Mouse (Mus musculus) heart, embryonic 14.5 days (tissue): ENCODE data around the gene Zfp46. TPM values are rescaled to one million over a fixed set of nuclear protein-coding genes. Genes with fewer than 3 reads are reported as not detected.

ENCODE experiments used
- ATAC-seq: fragments of 200-750 bp; cut with Nextera tagmentation; 2 replicates; pipeline ENCODE4 v1.8.0; 2017; ENCODE audit warnings: low read depth, moderate TSS enrichment; ENCODE audit not compliant: insufficient number of reproducible peaks, insufficient read depth, low FRiP score
- H3K27ac ChIP-seq, 2 experiments: fragments of 200-500 bp in 1 of 2; fragments of 300-500 bp in 1 of 2; sonication (generic) in 1 of 2; replicated peaks in 1 of 2; 2 replicates each; pipeline ENCODE4 v1.5.1; 2012 to 2014; ENCODE audit warnings: low read depth in 2 of 2, low read length in 2 of 2, control low read depth in 1 of 2, mild to moderate bottlenecking in 1 of 2, mixed read lengths in 1 of 2; ENCODE audit not compliant: control insufficient read depth in 1 of 2, insufficient read depth in 1 of 2
- H3K27me3 ChIP-seq: fragments of 300-500 bp; sonication (generic); 2 replicates; pipeline ENCODE4 v1.6.1; 2014; ENCODE audit warnings: mild to moderate bottlenecking, low read length, control low read depth; ENCODE audit not compliant: control insufficient read depth, insufficient read depth
- H3K36me3 ChIP-seq: fragments of 300-500 bp; sonication (generic); 2 replicates; pipeline ENCODE4 v1.6.1; 2014; ENCODE audit warnings: mild to moderate bottlenecking, control low read depth, low read length, mixed read lengths; ENCODE audit not compliant: control insufficient read depth, insufficient read depth
- H3K4me1 ChIP-seq, 2 experiments: fragments of 200-500 bp in 1 of 2; fragments of 300-500 bp in 1 of 2; sonication (generic) in 1 of 2; 2 replicates each; pipeline ENCODE4 v1.6.1; 2012 to 2014; ENCODE audit warnings: low read length in 2 of 2, control low read depth in 1 of 2, mixed read lengths in 1 of 2; ENCODE audit not compliant: control insufficient read depth in 2 of 2, insufficient read depth in 2 of 2
- H3K4me2 ChIP-seq: fragments of 300-500 bp; sonication (generic); 2 replicates; pipeline ENCODE4 v1.6.1; 2014; ENCODE audit warnings: mild to moderate bottlenecking, low read length
- H3K4me3 ChIP-seq, 2 experiments: fragments of 200-500 bp in 1 of 2; fragments of 300-500 bp in 1 of 2; sonication (generic) in 1 of 2; 2 replicates each; pipeline ENCODE4 v1.5.1; 2012 to 2014; ENCODE audit warnings: low read length in 2 of 2, mild to moderate bottlenecking in 2 of 2, control low read depth in 1 of 2, low read depth in 1 of 2, moderate library complexity in 1 of 2; ENCODE audit not compliant: control insufficient read depth in 1 of 2, insufficient read depth in 1 of 2
- H3K9ac ChIP-seq: fragments of 300-500 bp; sonication (generic); 2 replicates; pipeline ENCODE4 v1.6.1; 2014; ENCODE audit warnings: mild to moderate bottlenecking, low read length
- H3K9me3 ChIP-seq: fragments of 300-500 bp; sonication (generic); 2 replicates; pipeline ENCODE4 v1.6.1; 2016; ENCODE audit warnings: low read length, control low read depth; ENCODE audit not compliant: control insufficient read depth
- WGBS: fragments of 180-500 bp; shearing (Covaris S2); extraction: QIAGEN DNeasy Blood & Tissue Kit; methylation state at CpG from one replicate; pipeline ENCODE4 v1.1.7; 2014; 5-methylcytosine and 5-hydroxymethylcytosine counted together
- polyA plus RNA-seq: library from polyadenylated mRNA; unstranded; fragments of >200 nt; fragmentation: Nextera tagmentation; extraction: Ambion mirVana; gene quantifications from 2 replicates; pipeline ENCODE4 v1.2.1, GENCODE M21; 2014

Gene Zfp46
- polyA plus RNA-seq, 1 experiment from 2014 or later = 23.1 TPM

- H3K4me3 ChIP-seq = no peak overlapping the region
- H3K9ac ChIP-seq = no peak overlapping the region
- H3K4me1 ChIP-seq = peaks cover 11 to 15% of the 10 kb centered on the region in 2 experiments; a peak in 3 of 4 replicates
- no peaks in the 10 kb centered on the region for H3K9me3 ChIP-seq
- no peak for ATAC-seq
- H3K27me3 ChIP-seq = no peaks in the 10 kb centered on the region
- H3K4me2 ChIP-seq = no peak overlapping the region
- 96% methylated on average over 4 of the region's 4 CpGs for WGBS
- H3K36me3 ChIP-seq = peaks cover 7% of the 10 kb centered on the region; the same call in 1 of the 2 replicates
- H3K27ac ChIP-seq = no peak overlapping the region
Measured at GRCm38 (mm10) chr4:136263555-136263954, 20.9 kb upstream of the Zfp46 start.

DNA sequence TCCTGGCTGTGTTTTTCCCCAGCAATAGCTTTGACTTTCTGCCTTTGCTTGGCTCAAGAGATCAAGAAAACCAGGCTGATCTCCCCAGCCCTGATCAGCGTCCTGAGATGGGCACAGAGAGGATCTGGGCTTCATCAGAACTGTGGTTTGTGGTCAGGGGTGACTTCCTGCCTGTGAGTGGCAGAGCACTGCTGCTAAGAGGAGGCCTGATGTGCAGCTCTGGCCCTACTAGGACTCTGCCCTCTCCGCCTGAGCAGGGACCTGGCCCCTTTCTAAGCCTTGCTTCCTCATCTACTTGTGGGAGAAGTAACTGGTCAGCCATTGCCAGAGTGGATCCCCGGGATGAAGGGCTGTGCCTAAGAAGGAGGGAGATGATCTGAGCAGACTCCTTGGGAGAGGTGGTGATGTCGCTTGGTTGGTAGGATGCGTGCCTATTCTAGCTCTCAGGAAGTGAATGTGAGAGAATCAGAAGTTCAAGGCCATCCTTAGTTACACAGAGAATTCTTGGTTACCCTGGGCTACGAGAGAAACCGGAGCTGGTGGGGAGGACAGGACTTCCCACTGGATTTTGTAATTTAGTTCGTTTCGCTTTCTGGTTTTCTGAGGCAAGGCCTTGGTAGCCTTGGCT lies 17.7 kb upstream of the Zfp46 start:
- Histone ChIP-seq H3K9ac (no peak overlapping the region), H3K4me3 (no peak overlapping the region), H3K27ac (no peak overlapping the region), H3K4me2 (no peak overlapping the region), H3K4me1 (peaks cover 4 to 5% of the 10 kb centered on the region in 2 experiments; a peak in 2 of 4 replicates), H3K36me3 (peaks cover 3% of the 10 kb centered on the region; the same call in 1 of the 2 replicates), H3K27me3 (no peaks in the 10 kb centered on the region), H3K9me3 (no peaks in the 10 kb centered on the region)
- no peak for ATAC-seq
- 78% methylated on average over 9 of the region's 9 CpGs for WGBS

- H3K4me2 ChIP-seq = no peak overlapping the region
- no peaks in the 10 kb centered on the region for H3K27me3 ChIP-seq
- no peak overlapping the region for H3K4me3 ChIP-seq
- peaks cover 15% of the 10 kb centered on the region for H3K9me3 ChIP-seq
- H3K4me1 ChIP-seq = no peaks in the 10 kb centered on the region
- peaks cover 8% of the 10 kb centered on the region; the same call in 1 of the 2 replicates for H3K36me3 ChIP-seq
- ATAC-seq = no peak
- WGBS = 96% methylated on average over 1 of the region's 1 CpGs
- H3K9ac ChIP-seq = no peak overlapping the region
- no peak overlapping the region for H3K27ac ChIP-seq
Measured at GRCm38 (mm10) chr4:136268912-136269311, 15.6 kb upstream of the Zfp46 start.

- Histone ChIP-seq H3K4me1 (no peaks in the 10 kb centered on the region), H3K9me3 (peaks cover 15% of the 10 kb centered on the region), H3K4me3 (no peak overlapping the region), H3K27me3 (no peaks in the 10 kb centered on the region), H3K4me2 (no peak overlapping the region), H3K9ac (no peak overlapping the region), H3K27ac (no peak overlapping the region), H3K36me3 (peaks cover 21% of the 10 kb centered on the region; the same call in 1 of the 2 replicates)
- WGBS = 68% methylated on average over 8 of the region's 8 CpGs
- no peak for ATAC-seq
Measured at GRCm38 (mm10) chr4:136270648-136271047, 13.8 kb upstream of the Zfp46 start.

- Histone ChIP-seq H3K4me3 (no peak overlapping the region), H3K4me1 (peaks cover 15 to 26% of the 10 kb centered on the region in 2 experiments), H3K4me2 (no peak overlapping the region), H3K27me3 (no peaks in the 10 kb centered on the region), H3K27ac (no peak overlapping the region), H3K36me3 (no peaks in the 10 kb centered on the region), H3K9ac (0 out of 2 replicates have a peak overlapping the region, but pooled peaks have one; percentile 27), H3K9me3 (no peaks in the 10 kb centered on the region)
- 72% methylated on average over 8 of the region's 8 CpGs for WGBS
- ATAC-seq = no peak
Measured at GRCm38 (mm10) chr4:136281097-136281496, 3.4 kb upstream of the Zfp46 start.

GRCm38 (mm10) chr4:136281611-136282010 lies 2.9 kb upstream of the Zfp46 start:
- Histone ChIP-seq H3K27ac (no peak overlapping the region), H3K4me1 (peaks cover 16 to 29% of the 10 kb centered on the region in 2 experiments), H3K9me3 (no peaks in the 10 kb centered on the region), H3K4me3 (no peak overlapping the region), H3K4me2 (no peak overlapping the region), H3K27me3 (no peaks in the 10 kb centered on the region), H3K36me3 (no peaks in the 10 kb centered on the region), H3K9ac (0 out of 2 replicates have a peak overlapping the region, but pooled peaks have one; percentile 27)
- WGBS = 47% methylated on average over 8 of the region's 9 CpGs
- ATAC-seq = no peak

- ATAC-seq = no peak
- Histone ChIP-seq H3K27me3 (no peaks in the 10 kb centered on the region), H3K4me1 (peaks cover 18 to 35% of the 10 kb centered on the region in 2 experiments), H3K27ac (peak overlapping the region; percentile 91 to 99), H3K36me3 (peaks cover 10% of the 10 kb centered on the region), H3K9me3 (no peaks in the 10 kb centered on the region), H3K9ac (peak overlapping the region; percentile 19; the same call in 1 of the 2 replicates), H3K4me2 (no peak overlapping the region), H3K4me3 (no peak overlapping the region)
- 47% methylated on average over 10 of the region's 10 CpGs for WGBS
Measured at GRCm38 (mm10) chr4:136282621-136283480, 1.6 kb upstream of the Zfp46 start.
